Mouse (Mus musculus): Measurements from ENCODE around the gene Phkg2.

GRCm38 (mm10) chr7:127611011-127611410 is 37.9 kb downstream of the Phkg2 start:
- TF ChIP-seq CTCF (IDR thresholded peaks at IDR 0.05; ENCODE audit: low read depth, low read length) (no peak), GATA2 (IDR thresholded peaks at IDR 0.05; ENCODE audit: borderline replicate concordance, low read depth, low read length) (no peak), POLR2AphosphoS5 (IDR thresholded peaks at IDR 0.05; ENCODE audit: insufficient replicate concordance, low read depth, low read length) (no peak)

All from G1E (cell line).